Mouse (Mus musculus): ENCODE measurements around the gene Vezt. TPM values are rescaled to one million over a fixed set of nuclear protein-coding genes. Genes with fewer than 3 reads are reported as not detected.

Vezt gene
- 22.5 and 25.7 TPM in 2 replicates for polyA plus RNA-seq (2014; fragmentation: Nextera tagmentation; extraction: Ambion mirVana)

DNA sequence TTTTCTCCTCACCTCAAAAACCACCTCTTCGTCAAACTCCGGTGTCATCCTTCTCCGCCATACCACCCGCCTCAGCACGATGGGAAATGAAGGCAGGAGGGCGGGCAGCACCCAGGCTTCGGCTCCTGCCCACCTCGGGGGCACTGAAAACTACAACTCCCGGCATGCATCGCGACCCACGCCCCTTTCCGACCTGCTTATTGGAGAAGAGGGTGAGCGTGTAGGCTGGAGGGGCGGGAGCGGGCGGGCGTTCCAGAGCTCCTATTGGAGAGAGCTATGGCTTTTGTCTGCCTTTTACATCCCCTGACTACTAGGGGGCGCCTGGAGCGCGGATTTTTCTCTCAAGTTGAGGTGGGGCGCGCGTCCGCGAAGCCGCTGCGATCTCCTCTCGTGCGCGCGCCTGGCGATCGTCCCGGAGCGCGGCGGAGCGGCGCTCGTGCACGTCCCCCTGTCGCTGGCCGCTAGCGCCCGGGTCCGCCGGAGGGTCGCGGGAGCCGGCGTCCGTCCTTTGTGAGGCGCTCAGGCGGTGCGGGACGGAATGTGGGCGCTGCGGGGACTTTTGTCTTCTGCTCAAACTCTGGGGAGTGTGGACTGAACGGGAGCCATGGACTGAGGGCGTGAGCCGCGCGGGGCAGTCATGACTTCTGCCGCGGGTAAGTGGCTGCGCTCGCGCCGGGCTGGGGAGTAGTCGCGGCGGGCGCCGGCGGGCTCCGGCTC is at the start of gene Vezt, which contains the start of gene Fgd6:
Vezt (minus strand) TSS at position 160 of the 717 bp plus-strand sequence.
Fgd6 (plus strand) TSS at position 344 of the 717 bp plus-strand sequence.
- H3K27me3 ChIP-seq (ENCODE audit: control insufficient read depth, insufficient read depth, low read length): no peaks in the 10 kb centered on the region
- H3K4me1 ChIP-seq (ENCODE audit: control insufficient read depth in 2 of 2, insufficient read depth in 2 of 2, low read length in 2 of 2): peaks cover 0 to 17% of the 10 kb centered on the region in 2 experiments; a peak in 3 of 4 replicates
- H3K4me3 ChIP-seq (ENCODE audit: control insufficient read depth in 1 of 2, insufficient read depth in 1 of 2, low read depth in 1 of 2, low read length in 2 of 2): peak within 1 kb of the TSS; percentile 76 to 97
- H3K36me3 ChIP-seq (ENCODE audit: control insufficient read depth, insufficient read depth, low read length): 0 out of 2 replicates have a peak, but pooled peaks cover 2% of the 10 kb centered on the region
- ATAC-seq (ENCODE audit: insufficient number of reproducible peaks, insufficient read depth, low FRiP score, low read depth): peak; percentile 98
- H3K9me3 ChIP-seq (ENCODE audit: control insufficient read depth, low read length): no peaks in the 10 kb centered on the region
- WGBS: under 1% methylated on average over 62 of the region's 77 CpGs
- peak within 1 kb of the TSS; percentile 95 for H3K9ac ChIP-seq (ENCODE audit: low read length)
- H3K27ac ChIP-seq (replicated peaks in 1 of 2; ENCODE audit: control insufficient read depth in 1 of 2, insufficient read depth in 1 of 2, low read depth in 2 of 2, low read length in 2 of 2): peak within 1 kb of the TSS; percentile 53 to 76
- peak within 1 kb of the TSS; percentile 92 for H3K4me2 ChIP-seq (ENCODE audit: low read length)

DNA sequence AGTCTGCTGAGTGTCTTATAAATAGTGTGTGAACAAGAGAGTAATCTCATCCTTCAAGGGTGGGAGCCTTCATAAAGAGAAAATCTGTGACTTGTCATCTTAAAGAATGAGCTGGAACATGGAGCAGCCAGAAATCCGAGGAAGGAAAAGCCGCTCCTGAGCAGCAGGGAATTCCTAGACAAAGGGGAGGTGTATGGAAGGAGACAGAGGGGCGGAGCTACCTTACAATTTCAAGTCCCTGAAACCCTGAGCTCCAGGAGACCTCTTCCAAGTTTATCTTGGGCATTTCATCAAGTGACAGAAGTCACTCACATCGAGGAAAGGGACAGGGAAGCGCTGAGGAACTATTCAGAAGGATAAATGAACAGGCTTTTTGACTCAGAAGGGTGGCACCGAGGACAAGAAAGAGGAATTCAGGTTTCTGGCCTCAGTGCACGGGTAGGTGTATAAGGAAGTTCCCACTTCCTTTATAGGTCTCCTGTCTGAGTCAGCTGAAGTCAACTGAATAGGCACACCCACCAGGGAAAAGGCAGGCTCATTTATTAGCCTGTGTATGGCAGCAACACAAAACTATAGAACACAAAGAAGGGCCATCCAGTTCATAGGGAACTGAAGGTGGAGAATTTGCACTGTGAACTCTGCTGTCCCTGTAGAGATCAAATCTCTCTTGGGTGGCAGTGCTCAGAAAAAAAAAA is 46.6 kb upstream of the Vezt start:
- Histone ChIP-seq H3K4me2 (ENCODE audit: low read length) (no peak overlapping the region; the same call in 1 of the 2 replicates), H3K36me3 (ENCODE audit: control insufficient read depth, insufficient read depth, low read length) (no peaks in the 10 kb centered on the region), H3K4me1 (ENCODE audit: control insufficient read depth in 2 of 2, insufficient read depth in 2 of 2, low read length in 2 of 2) (peaks cover 2 to 10% of the 10 kb centered on the region in 2 experiments; a peak in 3 of 4 replicates), H3K9ac (ENCODE audit: low read length) (no peak overlapping the region), H3K27ac (replicated peaks in 1 of 2; ENCODE audit: control insufficient read depth in 1 of 2, insufficient read depth in 1 of 2, low read depth in 2 of 2, low read length in 2 of 2) (no peak overlapping the region; a peak in 1 of 4 replicates), H3K27me3 (ENCODE audit: control insufficient read depth, insufficient read depth, low read length) (no peaks in the 10 kb centered on the region), H3K4me3 (ENCODE audit: control insufficient read depth in 1 of 2, insufficient read depth in 1 of 2, low read depth in 1 of 2, low read length in 2 of 2) (no peak overlapping the region), H3K9me3 (ENCODE audit: control insufficient read depth, low read length) (no peaks in the 10 kb centered on the region)
- 35% methylated on average over 7 of the region's 7 CpGs for WGBS
- no peak for ATAC-seq (ENCODE audit: insufficient number of reproducible peaks, insufficient read depth, low FRiP score, low read depth)

DNA sequence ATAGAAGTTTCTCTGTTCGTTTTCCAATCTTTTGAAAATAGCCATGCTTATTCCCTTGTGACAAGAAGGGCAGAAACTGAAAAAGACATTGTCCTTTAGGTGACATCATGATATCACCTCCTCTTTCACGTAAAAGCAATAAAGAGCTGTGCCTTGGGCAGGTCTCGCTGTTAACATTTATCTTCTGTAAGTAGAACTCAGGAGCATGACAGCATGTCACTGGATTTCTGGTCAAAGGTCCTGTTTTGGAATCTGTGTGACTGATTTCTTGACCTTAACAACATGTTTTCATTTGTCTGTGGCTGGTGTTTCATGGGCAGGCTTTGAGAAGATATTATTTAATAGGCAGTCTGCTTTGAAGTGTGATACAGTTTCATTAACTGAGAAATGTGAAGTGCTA is 45.1 kb upstream of the Vezt start:
- ATAC-seq (ENCODE audit: insufficient number of reproducible peaks, insufficient read depth, low FRiP score, low read depth): no peak
- Histone ChIP-seq H3K27me3 (ENCODE audit: control insufficient read depth, insufficient read depth, low read length) (no peaks in the 10 kb centered on the region), H3K36me3 (ENCODE audit: control insufficient read depth, insufficient read depth, low read length) (no peaks in the 10 kb centered on the region), H3K9me3 (ENCODE audit: control insufficient read depth, low read length) (no peaks in the 10 kb centered on the region), H3K9ac (ENCODE audit: low read length) (no peak overlapping the region), H3K4me3 (ENCODE audit: control insufficient read depth in 1 of 2, insufficient read depth in 1 of 2, low read depth in 1 of 2, low read length in 2 of 2) (no peak overlapping the region), H3K4me1 (ENCODE audit: control insufficient read depth in 2 of 2, insufficient read depth in 2 of 2, low read length in 2 of 2) (peaks cover 2 to 10% of the 10 kb centered on the region in 2 experiments; a peak in 3 of 4 replicates), H3K27ac (replicated peaks in 1 of 2; ENCODE audit: control insufficient read depth in 1 of 2, insufficient read depth in 1 of 2, low read depth in 2 of 2, low read length in 2 of 2) (no peak overlapping the region), H3K4me2 (ENCODE audit: low read length) (no peak overlapping the region)
- 62% methylated on average over 3 of the region's 3 CpGs for WGBS

DNA sequence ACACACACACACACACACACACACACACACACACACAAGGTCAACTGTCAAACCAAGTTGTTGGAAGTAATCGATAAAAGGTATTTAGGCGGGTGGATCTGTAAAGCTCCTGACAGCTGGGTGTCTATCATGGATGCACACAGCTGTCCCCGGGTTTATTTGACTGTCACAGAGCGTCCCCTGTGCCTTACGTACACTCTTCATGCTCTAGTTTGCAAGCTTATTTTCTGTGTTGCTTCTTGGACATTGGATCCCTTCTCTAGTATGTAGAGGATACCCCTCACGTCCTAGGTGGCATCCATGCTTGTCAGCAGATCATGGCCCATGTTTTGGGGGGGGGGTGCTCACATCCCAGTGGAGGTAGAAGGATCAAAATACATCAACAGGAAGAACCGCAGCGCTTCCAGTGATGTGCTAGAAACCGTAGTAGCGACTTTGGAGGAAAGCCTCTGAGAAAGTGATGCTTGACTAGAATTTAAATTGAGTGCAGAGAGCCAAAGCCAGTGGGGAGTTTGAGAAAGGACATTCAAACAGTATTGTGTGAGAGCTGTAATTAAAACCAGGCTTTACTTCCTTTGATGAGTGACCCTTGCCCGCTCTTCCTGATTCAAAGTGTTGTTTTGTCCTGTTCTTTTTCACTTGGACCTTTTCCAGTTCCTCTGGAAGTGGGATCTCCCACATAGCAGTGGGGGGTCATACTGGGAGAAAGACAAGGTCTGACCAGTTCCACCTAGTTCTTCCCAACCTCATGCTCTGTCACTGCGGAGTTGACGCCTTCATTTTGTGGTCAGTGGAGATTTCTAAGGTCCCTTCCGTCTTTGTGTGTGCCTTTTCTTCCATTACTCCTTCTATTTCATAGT is 41.6 kb upstream of the Vezt start:
- Histone ChIP-seq H3K9me3 (ENCODE audit: control insufficient read depth, low read length) (no peaks in the 10 kb centered on the region), H3K27ac (replicated peaks in 1 of 2; ENCODE audit: control insufficient read depth in 1 of 2, insufficient read depth in 1 of 2, low read depth in 2 of 2, low read length in 2 of 2) (no peak overlapping the region), H3K27me3 (ENCODE audit: control insufficient read depth, insufficient read depth, low read length) (no peaks in the 10 kb centered on the region), H3K4me2 (ENCODE audit: low read length) (no peak overlapping the region), H3K9ac (ENCODE audit: low read length) (no peak overlapping the region), H3K36me3 (ENCODE audit: control insufficient read depth, insufficient read depth, low read length) (0 out of 2 replicates have a peak, but pooled peaks cover 4% of the 10 kb centered on the region), H3K4me3 (ENCODE audit: control insufficient read depth in 1 of 2, insufficient read depth in 1 of 2, low read depth in 1 of 2, low read length in 2 of 2) (no peak overlapping the region), H3K4me1 (ENCODE audit: control insufficient read depth in 2 of 2, insufficient read depth in 2 of 2, low read length in 2 of 2) (peaks cover 13 to 20% of the 10 kb centered on the region in 2 experiments)
- 82% methylated on average over 14 of the region's 14 CpGs for WGBS
- ATAC-seq (ENCODE audit: insufficient number of reproducible peaks, insufficient read depth, low FRiP score, low read depth): no peak

DNA sequence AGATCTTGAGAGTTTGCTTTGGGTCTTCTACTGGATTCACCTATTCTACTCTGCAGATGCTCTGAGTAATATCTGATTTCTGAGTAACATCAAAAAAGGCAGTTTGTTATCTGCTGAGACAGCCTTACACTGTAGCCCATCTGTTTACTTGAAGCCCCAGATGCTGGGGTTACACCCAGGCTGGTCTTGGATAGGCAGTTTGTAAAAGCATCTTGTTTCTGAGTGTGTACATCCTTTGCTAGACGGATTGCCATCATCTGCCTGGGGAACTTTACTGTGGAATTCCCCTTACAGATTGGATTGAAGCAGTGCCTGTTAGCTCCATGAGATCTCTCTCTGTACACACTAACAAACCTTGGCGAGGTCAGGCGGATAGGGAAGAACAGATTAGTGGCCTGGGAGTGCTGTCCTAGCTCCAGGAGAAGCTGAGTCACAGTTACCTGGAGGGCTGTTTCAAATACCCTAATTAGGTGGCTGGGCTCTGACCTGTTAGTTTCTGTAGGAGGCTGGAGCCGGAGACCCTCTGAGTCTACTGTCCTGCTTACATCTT is 37.4 kb upstream of the Vezt start:
- Histone ChIP-seq H3K4me3 (ENCODE audit: control insufficient read depth in 1 of 2, insufficient read depth in 1 of 2, low read depth in 1 of 2, low read length in 2 of 2) (no peak overlapping the region), H3K27me3 (ENCODE audit: control insufficient read depth, insufficient read depth, low read length) (no peaks in the 10 kb centered on the region), H3K9me3 (ENCODE audit: control insufficient read depth, low read length) (no peaks in the 10 kb centered on the region), H3K4me1 (ENCODE audit: control insufficient read depth in 2 of 2, insufficient read depth in 2 of 2, low read length in 2 of 2) (peaks cover 17 to 23% of the 10 kb centered on the region in 2 experiments), H3K36me3 (ENCODE audit: control insufficient read depth, insufficient read depth, low read length) (0 out of 2 replicates have a peak, but pooled peaks cover 4% of the 10 kb centered on the region), H3K9ac (ENCODE audit: low read length) (peak overlapping the region; percentile 41), H3K27ac (replicated peaks in 1 of 2; ENCODE audit: control insufficient read depth in 1 of 2, insufficient read depth in 1 of 2, low read depth in 2 of 2, low read length in 2 of 2) (peak overlapping the region; percentile 51 to 63; a peak in 3 of 4 replicates), H3K4me2 (ENCODE audit: low read length) (peak overlapping the region; percentile 34)
- ATAC-seq (ENCODE audit: insufficient number of reproducible peaks, insufficient read depth, low FRiP score, low read depth): no peak
- 68% methylated on average over 4 of the region's 4 CpGs for WGBS

DNA sequence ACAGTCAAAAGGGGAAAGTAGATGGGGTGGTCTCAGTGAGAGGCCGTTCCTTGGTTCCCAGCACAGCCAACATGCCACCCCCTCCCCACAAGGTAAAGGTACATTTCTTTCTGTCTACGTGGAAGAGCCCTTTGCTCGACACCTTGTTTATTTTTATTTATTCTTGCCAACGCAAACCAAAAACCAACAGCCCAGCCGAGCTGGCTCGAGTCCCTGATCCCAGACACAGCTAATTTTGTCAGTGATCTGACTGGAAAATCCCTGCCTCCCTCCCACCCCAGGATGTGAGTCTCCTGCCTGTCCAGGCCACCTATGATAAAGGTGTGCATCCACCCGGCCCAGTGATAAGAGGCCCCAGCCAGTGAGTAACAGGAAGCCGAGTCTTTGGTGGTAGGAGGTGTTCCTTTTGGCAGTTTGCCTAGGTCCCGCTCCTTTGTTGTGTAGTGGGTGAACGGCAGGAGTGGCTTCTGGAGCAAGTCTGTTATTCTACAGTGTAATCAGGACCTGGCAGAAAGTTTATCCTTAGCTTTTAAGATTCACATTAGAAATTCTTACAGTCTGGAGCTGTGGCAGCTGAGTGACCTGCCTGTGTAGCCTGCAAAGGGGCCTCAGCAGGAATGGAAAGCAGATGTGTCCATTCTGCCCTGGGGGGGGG is 36.8 kb upstream of the Vezt start:
- Histone ChIP-seq H3K27me3 (ENCODE audit: control insufficient read depth, insufficient read depth, low read length) (no peaks in the 10 kb centered on the region), H3K4me3 (ENCODE audit: control insufficient read depth in 1 of 2, insufficient read depth in 1 of 2, low read depth in 1 of 2, low read length in 2 of 2) (no peak overlapping the region), H3K4me1 (ENCODE audit: control insufficient read depth in 2 of 2, insufficient read depth in 2 of 2, low read length in 2 of 2) (peaks cover 17 to 24% of the 10 kb centered on the region in 2 experiments), H3K27ac (replicated peaks in 1 of 2; ENCODE audit: control insufficient read depth in 1 of 2, insufficient read depth in 1 of 2, low read depth in 2 of 2, low read length in 2 of 2) (peak overlapping the region; percentile 51 to 63), H3K9ac (ENCODE audit: low read length) (peak overlapping the region; percentile 41), H3K4me2 (ENCODE audit: low read length) (peak overlapping the region; percentile 34), H3K9me3 (ENCODE audit: control insufficient read depth, low read length) (no peaks in the 10 kb centered on the region), H3K36me3 (ENCODE audit: control insufficient read depth, insufficient read depth, low read length) (0 out of 2 replicates have a peak, but pooled peaks cover 4% of the 10 kb centered on the region)
- peak; percentile 64 for ATAC-seq (ENCODE audit: insufficient number of reproducible peaks, insufficient read depth, low FRiP score, low read depth)
- WGBS: 18% methylated on average over 10 of the region's 10 CpGs
